Mouse (Mus musculus): ENCODE data around the gene Mapk14. TPM values are rescaled to one million over a fixed set of nuclear protein-coding genes. Genes with fewer than 3 reads are reported as not detected.
"Not testable (repeated sequence)": the region's sequence is repeated elsewhere in the genome, so short reads cannot be mapped to it uniquely, and the experiment has no call there.

Gene Mapk14
- polyA plus RNA-seq, 1 experiment: 76.5 TPM

DNA sequence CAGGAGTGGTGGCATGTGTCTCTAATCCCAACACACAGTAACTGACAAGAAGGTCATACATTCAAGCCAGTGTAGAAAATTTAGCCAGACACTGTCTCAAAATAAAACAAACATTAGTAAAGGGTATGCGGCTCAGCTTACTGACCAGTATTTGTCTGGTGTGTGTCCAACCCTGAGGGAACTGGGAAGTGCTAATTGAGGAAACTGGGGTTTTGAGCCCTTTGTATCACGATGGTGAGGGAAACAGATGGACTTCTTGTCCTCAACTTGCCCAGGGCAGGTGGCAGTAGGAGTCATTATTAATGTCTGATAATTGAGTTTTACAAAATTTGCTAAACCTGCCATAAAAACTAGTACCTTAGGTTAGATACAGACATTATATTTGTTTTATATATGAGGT is 17.9 kb downstream of the Mapk14 start:
- no peak for TF ChIP-seq CTCF (IDR thresholded peaks at IDR 0.05; ENCODE audit: borderline replicate concordance, insufficient read depth, low read length)
- TF ChIP-seq POLR2A (IDR thresholded peaks at IDR 0.05; ENCODE audit: low read depth, low read length): no peak
- Histone ChIP-seq H3K4me3 (ENCODE audit: insufficient read depth, low read length) (no peak overlapping the region), H3K27ac (ENCODE audit: insufficient read depth, low read length) (no peak overlapping the region), H3K4me1 (ENCODE audit: control insufficient read depth, insufficient read depth, low read length) (peaks cover 16% of the 10 kb centered on the region)

DNA sequence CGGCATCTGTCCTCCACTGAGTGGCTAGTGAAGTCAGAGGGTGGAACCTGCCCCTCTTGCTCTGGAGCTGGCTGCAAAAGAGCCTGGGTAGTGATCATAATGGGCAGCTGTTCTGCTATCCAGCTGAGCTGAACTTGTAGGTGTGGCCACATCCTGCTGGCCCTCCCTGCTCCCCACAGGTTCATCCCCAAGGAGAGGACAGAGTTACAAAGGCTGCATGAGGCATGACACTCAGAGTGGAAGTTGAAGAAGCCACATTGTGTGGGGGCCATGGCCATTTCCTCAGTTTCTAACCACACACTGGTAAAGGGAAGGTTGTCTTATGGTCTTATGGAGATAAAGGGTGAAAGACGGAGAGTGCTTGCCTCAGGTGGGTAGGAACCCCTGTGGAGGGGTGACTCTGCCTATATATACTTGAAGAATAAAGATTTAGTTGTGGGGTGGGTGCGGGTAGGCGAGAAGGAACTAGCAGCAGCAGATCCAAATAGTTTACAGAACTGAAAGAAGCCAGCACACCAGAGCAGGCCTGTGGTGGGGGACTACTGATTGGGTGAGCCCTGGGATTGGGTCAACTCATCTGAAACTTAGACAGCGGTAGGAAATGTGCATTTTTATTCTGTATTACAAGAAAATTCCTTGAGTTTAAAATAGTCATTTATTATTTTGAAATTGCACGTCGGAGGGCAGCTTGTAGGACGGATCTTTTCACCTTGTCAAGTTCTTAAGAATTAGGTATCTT is 18.6 kb downstream of the Mapk14 start:
- TF ChIP-seq POLR2A (IDR thresholded peaks at IDR 0.05; ENCODE audit: low read depth, low read length) (no peak), CTCF (IDR thresholded peaks at IDR 0.05; ENCODE audit: borderline replicate concordance, insufficient read depth, low read length) (no peak)
- no peak overlapping the region for H3K27ac ChIP-seq (ENCODE audit: insufficient read depth, low read length)
- H3K4me3 ChIP-seq (ENCODE audit: insufficient read depth, low read length): no peak overlapping the region
- peaks cover 16% of the 10 kb centered on the region for H3K4me1 ChIP-seq (ENCODE audit: control insufficient read depth, insufficient read depth, low read length)

DNA sequence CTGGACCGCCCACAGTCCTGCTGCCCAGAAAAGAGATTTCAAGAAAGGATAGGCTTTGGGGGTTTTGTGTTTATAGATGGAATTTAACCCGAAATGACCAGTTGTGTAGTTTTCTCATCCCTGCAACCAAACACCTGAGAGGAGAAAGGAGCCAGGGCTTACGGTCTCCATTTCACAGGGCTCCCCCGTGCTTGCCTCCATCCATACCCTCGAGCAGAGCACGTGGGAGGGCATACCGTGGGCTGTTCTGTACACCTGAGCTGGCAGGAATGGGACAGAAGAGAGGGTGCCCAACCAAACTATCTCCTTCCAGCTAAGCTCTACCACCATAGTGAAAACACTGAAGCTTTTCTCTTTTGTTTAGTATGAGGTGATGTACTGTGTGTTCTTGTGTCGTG is 19.2 kb downstream of the Mapk14 start:
- H3K4me1 ChIP-seq (ENCODE audit: control insufficient read depth, insufficient read depth, low read length): peaks cover 12% of the 10 kb centered on the region
- no peak for TF ChIP-seq POLR2A (IDR thresholded peaks at IDR 0.05; ENCODE audit: low read depth, low read length)
- no peak for TF ChIP-seq CTCF (IDR thresholded peaks at IDR 0.05; ENCODE audit: borderline replicate concordance, insufficient read depth, low read length)
- no peak overlapping the region for H3K27ac ChIP-seq (ENCODE audit: insufficient read depth, low read length)
- H3K4me3 ChIP-seq (ENCODE audit: insufficient read depth, low read length): no peak overlapping the region

DNA sequence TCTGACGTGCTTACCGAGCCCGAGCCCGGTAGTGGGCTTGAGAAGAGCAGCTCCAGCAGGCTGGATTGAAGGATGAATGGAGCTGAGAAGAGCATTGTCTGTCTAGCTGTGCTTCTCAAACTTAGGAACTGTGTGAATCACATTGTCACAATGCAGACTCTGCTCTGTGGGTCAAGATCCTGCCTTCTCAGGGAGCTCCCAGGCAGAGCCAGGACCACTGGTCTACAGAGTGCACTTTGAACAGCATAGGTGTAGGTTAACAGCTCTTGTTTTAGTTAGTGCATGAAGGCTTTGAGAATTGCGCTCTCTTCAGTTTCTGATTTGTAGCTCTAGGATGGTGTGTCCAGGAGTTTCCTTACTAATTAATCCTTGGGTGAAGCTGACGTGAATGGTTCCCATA is 20.1 kb downstream of the Mapk14 start:
- TF ChIP-seq CTCF (IDR thresholded peaks at IDR 0.05; ENCODE audit: borderline replicate concordance, insufficient read depth, low read length) (no peak), POLR2A (IDR thresholded peaks at IDR 0.05; ENCODE audit: low read depth, low read length) (no peak)
- peaks cover 8% of the 10 kb centered on the region for H3K4me1 ChIP-seq (ENCODE audit: control insufficient read depth, insufficient read depth, low read length)
- H3K4me3 ChIP-seq (ENCODE audit: insufficient read depth, low read length): no peak overlapping the region
- no peak overlapping the region for H3K27ac ChIP-seq (ENCODE audit: insufficient read depth, low read length)

DNA sequence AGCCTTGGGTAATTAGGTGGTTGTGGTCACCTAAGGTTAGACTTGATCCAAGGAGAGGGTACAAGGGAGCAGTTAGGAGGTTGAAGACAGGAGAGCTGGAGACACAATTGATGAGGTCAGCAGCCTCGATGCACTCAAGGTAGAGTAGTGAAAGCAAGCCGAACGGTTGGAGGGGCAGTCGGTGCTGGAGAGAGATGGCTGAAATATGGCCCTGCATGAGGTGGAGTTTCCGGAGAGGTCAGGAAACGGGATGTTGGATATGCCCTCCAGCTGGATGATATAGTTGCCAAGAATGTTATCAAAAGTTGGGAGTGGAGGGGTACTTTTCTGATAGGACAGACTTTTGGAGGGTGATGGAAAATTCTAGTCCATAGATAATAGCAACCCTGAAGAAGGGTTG is 21.2 kb downstream of the Mapk14 start:
- Histone ChIP-seq H3K4me1 (ENCODE audit: control insufficient read depth, insufficient read depth, low read length) (peaks cover 1% of the 10 kb centered on the region), H3K4me3 (ENCODE audit: insufficient read depth, low read length) (no peak overlapping the region), H3K27ac (ENCODE audit: insufficient read depth, low read length) (no peak overlapping the region)
- TF ChIP-seq CTCF (IDR thresholded peaks at IDR 0.05; ENCODE audit: borderline replicate concordance, insufficient read depth, low read length) (no peak), POLR2A (IDR thresholded peaks at IDR 0.05; ENCODE audit: low read depth, low read length) (no peak)

DNA sequence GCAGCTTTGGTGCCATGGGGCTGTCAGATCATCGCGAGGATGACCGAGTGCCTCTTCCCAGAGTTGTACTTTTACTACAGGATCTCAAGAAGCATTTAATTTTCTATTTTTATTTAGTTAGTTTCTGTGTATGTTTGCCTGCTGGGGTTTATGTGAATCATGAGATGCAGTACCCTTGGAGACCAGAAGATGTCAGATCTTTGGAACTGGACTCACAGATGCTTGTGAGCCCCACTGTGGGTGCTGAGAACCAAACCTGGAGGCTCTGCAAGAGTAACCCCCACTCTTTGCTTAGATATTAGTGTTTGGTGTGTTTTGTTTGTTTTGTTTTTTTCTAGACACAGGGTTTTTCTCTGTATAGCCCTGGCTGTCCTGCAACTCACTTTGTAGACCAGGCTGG is 22.9 kb downstream of the Mapk14 start:
- Histone ChIP-seq H3K27ac (ENCODE audit: insufficient read depth, low read length) (no peak overlapping the region), H3K4me3 (ENCODE audit: insufficient read depth, low read length) (no peak overlapping the region), H3K4me1 (ENCODE audit: control insufficient read depth, insufficient read depth, low read length) (no peaks in the 10 kb centered on the region; the same call in 1 of the 2 replicates)
- no peak for TF ChIP-seq POLR2A (IDR thresholded peaks at IDR 0.05; ENCODE audit: low read depth, low read length)

DNA sequence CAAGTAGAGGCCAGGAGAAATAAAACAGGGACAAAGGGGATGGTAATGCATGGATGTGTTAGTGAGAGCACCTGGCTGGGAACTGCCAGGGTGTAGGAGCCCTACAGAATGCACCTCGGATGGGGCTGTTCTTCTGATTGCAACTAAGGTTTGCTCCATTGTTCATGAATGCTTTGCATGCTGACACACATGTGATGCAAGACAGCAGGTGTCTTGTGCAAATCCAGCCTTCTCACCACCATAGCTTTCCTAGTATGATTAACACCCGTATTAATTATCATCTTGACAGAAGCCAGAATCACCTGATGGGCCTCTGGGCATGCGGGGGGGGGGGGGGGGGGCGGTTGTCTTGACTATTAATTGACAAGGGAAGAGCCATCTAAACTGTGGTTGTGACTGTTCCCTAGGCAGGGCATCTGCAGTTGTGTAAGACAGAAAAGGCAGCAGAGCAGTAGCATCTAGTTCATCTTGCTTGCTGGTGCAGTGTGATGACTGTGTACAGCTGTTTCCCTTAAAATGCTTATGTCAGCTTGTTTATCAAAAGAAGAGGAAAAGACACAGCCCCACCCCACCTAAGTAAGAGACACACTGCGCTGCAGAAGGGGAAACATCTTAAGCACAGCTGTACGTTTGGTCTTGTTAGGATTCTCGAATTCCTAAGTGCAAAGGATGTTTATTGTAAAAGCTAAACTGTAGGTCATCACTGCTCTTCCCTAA is 24.9 kb downstream of the Mapk14 start:
- TF ChIP-seq POLR2A (IDR thresholded peaks at IDR 0.05; ENCODE audit: low read depth, low read length) (no peak), CTCF (IDR thresholded peaks at IDR 0.05; ENCODE audit: borderline replicate concordance, insufficient read depth, low read length) (no peak)
- Histone ChIP-seq H3K4me3 (ENCODE audit: insufficient read depth, low read length) (no peak overlapping the region), H3K27ac (ENCODE audit: insufficient read depth, low read length) (no peak overlapping the region), H3K4me1 (ENCODE audit: control insufficient read depth, insufficient read depth, low read length) (no peaks in the 10 kb centered on the region)

DNA sequence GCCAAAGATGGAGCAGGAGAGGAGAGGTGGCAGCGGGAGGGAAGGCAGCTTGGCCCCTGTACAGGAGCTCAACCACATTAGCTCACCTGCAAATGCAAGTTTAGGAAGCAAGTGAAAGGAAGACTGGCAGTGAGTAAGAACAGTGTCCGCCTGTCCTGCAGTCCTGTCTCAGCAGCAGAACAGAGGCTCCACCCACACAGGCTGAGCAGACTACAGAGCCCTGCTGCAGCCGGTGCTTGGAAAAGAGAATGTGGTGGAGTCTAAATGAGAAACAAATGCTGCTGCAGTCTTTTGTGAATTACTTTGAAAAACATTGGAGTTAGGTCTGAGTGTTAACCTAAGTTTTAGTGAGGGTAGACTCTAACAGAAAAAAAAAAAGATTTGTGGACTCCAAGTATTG is 26.4 kb downstream of the Mapk14 start:
- TF ChIP-seq CTCF (IDR thresholded peaks at IDR 0.05; ENCODE audit: borderline replicate concordance, insufficient read depth, low read length) (no peak), POLR2A (IDR thresholded peaks at IDR 0.05; ENCODE audit: low read depth, low read length) (no peak)
- Histone ChIP-seq H3K4me3 (ENCODE audit: insufficient read depth, low read length) (no peak overlapping the region), H3K4me1 (ENCODE audit: control insufficient read depth, insufficient read depth, low read length) (peaks cover 2% of the 10 kb centered on the region), H3K27ac (ENCODE audit: insufficient read depth, low read length) (no peak overlapping the region)

DNA sequence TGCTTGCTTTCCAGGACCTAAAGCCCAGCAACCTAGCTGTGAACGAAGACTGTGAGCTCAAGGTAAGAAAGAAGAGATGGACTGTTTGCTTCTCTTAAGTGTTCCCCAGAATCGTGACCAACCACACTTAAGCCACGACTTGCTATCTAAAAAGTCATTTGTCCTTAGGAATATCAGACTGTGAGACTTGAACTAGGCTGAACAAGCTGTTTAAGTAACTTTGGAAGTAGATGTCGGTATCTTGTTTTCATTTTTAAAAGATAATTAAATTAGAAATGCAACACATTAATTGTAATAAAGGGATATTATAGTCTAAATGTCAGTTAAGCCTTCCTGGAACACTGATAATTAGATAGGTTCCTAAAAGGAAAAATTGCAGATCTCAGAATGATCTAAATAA is 34.7 kb downstream of the Mapk14 start, which contains the start of gene AC170998.1:
AC170998.1 (plus strand) TSS at position 301 of the 400 bp plus-strand sequence.
- no peak within 1 kb of the TSS for H3K27ac ChIP-seq (ENCODE audit: insufficient read depth, low read length)
- H3K4me1 ChIP-seq (ENCODE audit: control insufficient read depth, insufficient read depth, low read length): peaks cover 2% of the 10 kb centered on the region
- TF ChIP-seq POLR2A (IDR thresholded peaks at IDR 0.05; ENCODE audit: low read depth, low read length): no peak
- TF ChIP-seq CTCF (IDR thresholded peaks at IDR 0.05; ENCODE audit: borderline replicate concordance, insufficient read depth, low read length): no peak
- H3K4me3 ChIP-seq (ENCODE audit: insufficient read depth, low read length): no peak within 1 kb of the TSS

DNA sequence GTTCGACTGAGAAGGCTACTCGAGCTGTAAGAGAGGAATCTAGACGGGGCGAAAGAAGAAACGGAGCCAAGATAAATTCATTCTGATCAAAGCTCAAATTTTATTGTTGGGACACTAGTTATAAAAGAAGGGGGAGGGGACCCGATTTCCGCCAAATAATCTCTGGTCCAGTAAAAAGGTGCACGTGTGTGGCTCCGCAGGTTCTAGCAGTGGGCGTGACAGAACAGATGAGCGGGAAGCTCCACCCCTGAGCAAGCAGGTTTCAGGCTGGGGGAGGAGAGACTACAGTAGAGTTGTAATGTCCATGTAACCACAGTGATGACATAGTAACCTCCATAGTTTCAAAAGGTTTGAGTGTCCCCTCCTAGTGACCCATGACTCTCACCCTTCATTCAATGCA is 36.4 kb downstream of the Mapk14 start:
- not testable (repeated sequence) for H3K4me1 ChIP-seq (ENCODE audit: control insufficient read depth, insufficient read depth, low read length); H3K4me3 ChIP-seq (ENCODE audit: insufficient read depth, low read length); H3K27ac ChIP-seq (ENCODE audit: insufficient read depth, low read length)
